Mouse (Mus musculus): ENCODE measurements at regions not wholly inside any gene's neighbourhood (a gene's known extent, or its start where the extent isn't known, plus 50 kb on each side); places are given as distances from the start of the nearest gene placed in this dataset.
A peak's percentile ranks its signal among the peaks of the same experiment; 100 is the strongest.

- no peak for DNase-seq
- intact Hi-C loops (cut with DNase I; ENCODE audit: low total_unique reads) = no loop called here
Measured at GRCm38 (mm10) chr2:128382473-128382872, 208.5 kb upstream of the Spdye4c start.

- DNase-seq = no peak
- intact Hi-C loops (cut with DNase I; ENCODE audit: low total_unique reads) = no loop called here
Measured at GRCm38 (mm10) chr2:128384612-128385011, 206.4 kb upstream of the Spdye4c start.

- DNase-seq = no peak
- intact Hi-C loops (cut with DNase I; ENCODE audit: low total_unique reads) = no loop called here
Measured at GRCm38 (mm10) chr2:128386846-128387621, 204.0 kb upstream of the Spdye4c start.

GRCm38 (mm10) chr2:128387851-128388471, 203.0 kb upstream of the Spdye4c start:
- intact Hi-C loops (cut with DNase I; ENCODE audit: low total_unique reads) = no loop called here
- DNase-seq = no peak

- intact Hi-C loops (cut with DNase I; ENCODE audit: low total_unique reads) = no loop called here
- peak; percentile 28 for DNase-seq
Measured at GRCm38 (mm10) chr2:128388883-128389470, 202.0 kb upstream of the Spdye4c start.

- DNase-seq = no peak
- intact Hi-C loops (cut with DNase I; ENCODE audit: low total_unique reads) = loop anchor here (10.0 kb wide), 1 partner anchor 148 kb away; no protein-coding TSS in a partner anchor
Measured at GRCm38 (mm10) chr2:128392344-128392743, 198.7 kb upstream of the Spdye4c start.

GRCm38 (mm10) chr2:128393401-128393800, 197.6 kb upstream of the Spdye4c start:
- DNase-seq = no peak
- intact Hi-C loops (cut with DNase I; ENCODE audit: low total_unique reads) = loop anchor here (10.0 kb wide), 1 partner anchor 149 kb away; no protein-coding TSS in a partner anchor

- DNase-seq = no peak
- intact Hi-C loops (cut with DNase I; ENCODE audit: low total_unique reads) = loop anchor here (10.0 kb wide), 1 partner anchor 149 kb away; no protein-coding TSS in a partner anchor
Measured at GRCm38 (mm10) chr2:128393921-128394320, 197.1 kb upstream of the Spdye4c start.

- intact Hi-C loops (cut with DNase I; ENCODE audit: low total_unique reads) = loop anchor here (2.0 to 10.0 kb wide), 3 partner anchors 151 to 507 kb away; no protein-coding TSS in a partner anchor
- no peak for DNase-seq
Measured at GRCm38 (mm10) chr2:128395308-128396007, 195.6 kb upstream of the Spdye4c start.

- intact Hi-C loops (cut with DNase I; ENCODE audit: low total_unique reads) = loop anchor here (2.0 to 10.0 kb wide), 3 partner anchors 151 to 507 kb away; no protein-coding TSS in a partner anchor
- DNase-seq = peak; percentile 93
Measured at GRCm38 (mm10) chr2:128396008-128396346, 195.0 kb upstream of the Spdye4c start.

- intact Hi-C loops (cut with DNase I; ENCODE audit: low total_unique reads) = no loop called here
- DNase-seq = no peak
Measured at GRCm38 (mm10) chr2:128401359-128401758, 189.7 kb upstream of the Spdye4c start.

- intact Hi-C loops (cut with DNase I; ENCODE audit: low total_unique reads) = no loop called here
Measured at GRCm38 (mm10) chr2:128403143-128403935, 187.7 kb upstream of the Spdye4c start.

GRCm38 (mm10) chr2:128404405-128404804, 186.6 kb upstream of the Spdye4c start:
- no peak for DNase-seq
- intact Hi-C loops (cut with DNase I; ENCODE audit: low total_unique reads) = no loop called here

More at GRCm38 (mm10) chr2:128403143-128403935, 187.7 kb upstream of the Spdye4c start:
- no peak for DNase-seq

GRCm38 (mm10) chr2:128407076-128407475, 183.9 kb upstream of the Spdye4c start:
- no peak for DNase-seq
- intact Hi-C loops (cut with DNase I; ENCODE audit: low total_unique reads) = loop anchor here (5.0 kb wide), 1 partner anchor 330 kb away; no protein-coding TSS in a partner anchor

GRCm38 (mm10) chr2:128408718-128409117, 182.3 kb upstream of the Spdye4c start:
- intact Hi-C loops (cut with DNase I; ENCODE audit: low total_unique reads) = loop anchor here (5.0 kb wide), 1 partner anchor 331 kb away; no protein-coding TSS in a partner anchor
- DNase-seq = peak; percentile 56

- peak; percentile 67 for DNase-seq
- intact Hi-C loops (cut with DNase I; ENCODE audit: low total_unique reads) = loop anchor here (5.0 kb wide), 1 partner anchor 160 kb away; no protein-coding TSS in a partner anchor
Measured at GRCm38 (mm10) chr2:128412352-128412751, 178.7 kb upstream of the Spdye4c start.

GRCm38 (mm10) chr2:128412974-128413373, 178.0 kb upstream of the Spdye4c start:
- intact Hi-C loops (cut with DNase I; ENCODE audit: low total_unique reads) = loop anchor here (5.0 kb wide), 1 partner anchor 159 kb away; no protein-coding TSS in a partner anchor

GRCm38 (mm10) chr2:128414588-128415240, 176.3 kb upstream of the Spdye4c start:
- intact Hi-C loops (cut with DNase I; ENCODE audit: low total_unique reads) = loop anchor here (5.0 kb wide), 1 partner anchor 158 kb away; no protein-coding TSS in a partner anchor
- DNase-seq = no peak

More at GRCm38 (mm10) chr2:128412974-128413373, 178.0 kb upstream of the Spdye4c start:
- DNase-seq = no peak

Data from gastrocnemius, postnatal 14 days (tissue).